Mouse (Mus musculus) kidney, embryonic 15.5 days (tissue): ENCODE measurements at regions not wholly inside any gene's neighbourhood (a gene's known extent, or its start where the extent isn't known, plus 50 kb on each side); places are given as distances from the start of the nearest gene placed in this dataset.

Experiments
- ATAC-seq: fragments of 200-750 bp; cut with Nextera tagmentation; replicated peaks from 2 replicates; pipeline ENCODE4 v1.8.0; 2017; ENCODE audit warnings: moderate TSS enrichment; ENCODE audit not compliant: low FRiP score
- H3K27ac ChIP-seq: fragments of 300-500 bp; sonication (generic); 2 replicates; pipeline ENCODE4 v1.5.1; 2015; ENCODE audit warnings: mild to moderate bottlenecking, inconsistent platforms
- H3K27me3 ChIP-seq: fragments of 300-500 bp; sonication (generic); 2 replicates; pipeline ENCODE4 v1.6.1; 2015; ENCODE audit warnings: inconsistent platforms
- H3K36me3 ChIP-seq: fragments of 300-500 bp; sonication (generic); 2 replicates; pipeline ENCODE4 v1.6.1; 2015; ENCODE audit warnings: inconsistent platforms
- H3K4me1 ChIP-seq: fragments of 300-500 bp; sonication (generic); 2 replicates; pipeline ENCODE4 v1.6.1; 2015; ENCODE audit warnings: inconsistent platforms
- H3K4me2 ChIP-seq: fragments of 300-500 bp; sonication (generic); 2 replicates; pipeline ENCODE4 v1.6.1; 2015; ENCODE audit warnings: moderate library complexity, mild to moderate bottlenecking, inconsistent platforms
- H3K4me3 ChIP-seq: fragments of 300-500 bp; sonication (generic); replicated peaks from 2 replicates; pipeline ENCODE4 v1.5.1; 2015; ENCODE audit warnings: mild to moderate bottlenecking, inconsistent platforms
- H3K9ac ChIP-seq: fragments of 300-500 bp; sonication (generic); 2 replicates; pipeline ENCODE4 v1.6.1; 2015; ENCODE audit warnings: mild to moderate bottlenecking, inconsistent platforms
- H3K9me3 ChIP-seq: fragments of 300-500 bp; sonication (generic); replicated peaks from 2 replicates; pipeline ENCODE4 v1.6.1; 2016; ENCODE audit warnings: inconsistent platforms
- WGBS: fragments of 180-500 bp; shearing (Covaris S2); methylation state at CpG from one replicate; pipeline ENCODE4 v1.1.7; 2015; ENCODE audit warnings: mixed read lengths; 5-methylcytosine and 5-hydroxymethylcytosine counted together

- ATAC-seq, result no peak
- Histone ChIP-seq H3K4me2 (no peak overlapping the region), H3K9ac (no peak overlapping the region), H3K27ac (no peak overlapping the region), H3K27me3 (peaks cover 68% of the 10 kb centered on the region), H3K9me3 (no peaks in the 10 kb centered on the region), H3K36me3 (no peaks in the 10 kb centered on the region), H3K4me3 (no peak overlapping the region), H3K4me1 (no peaks in the 10 kb centered on the region)
- 68% methylated on average over 4 of the region's 4 CpGs for WGBS
These were observed 56.5 kb downstream of the Tmsb4x start for GRCm38 (mm10) chrX:167152611-167153010.

DNA sequence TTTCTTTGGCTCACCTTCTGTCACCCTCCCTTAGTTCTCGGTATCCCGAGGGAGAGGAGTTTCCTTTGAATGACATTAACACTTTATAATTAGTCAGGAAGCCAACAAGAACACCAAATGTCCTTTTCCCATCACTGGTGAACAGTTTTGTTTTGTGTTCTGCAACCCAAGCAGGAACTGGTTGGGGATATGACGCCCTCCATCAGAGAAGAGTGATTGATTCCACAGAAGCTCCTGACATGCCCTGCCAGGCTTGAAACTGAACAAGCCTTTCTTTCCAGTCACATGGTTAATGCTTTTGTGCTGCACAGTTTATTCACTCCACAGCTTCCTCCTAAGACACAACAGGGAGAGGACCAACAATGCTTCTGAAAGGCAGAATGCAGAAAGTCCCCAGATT is 57.8 kb downstream of the Tmsb4x start:
- Histone ChIP-seq H3K4me3 (no peak overlapping the region), H3K9me3 (no peaks in the 10 kb centered on the region), H3K27ac (no peak overlapping the region), H3K27me3 (peaks cover 74% of the 10 kb centered on the region), H3K4me2 (no peak overlapping the region), H3K9ac (no peak overlapping the region), H3K4me1 (no peaks in the 10 kb centered on the region), H3K36me3 (no peaks in the 10 kb centered on the region)
- 64% methylated on average over 3 of the region's 3 CpGs for WGBS
- no peak for ATAC-seq

DNA sequence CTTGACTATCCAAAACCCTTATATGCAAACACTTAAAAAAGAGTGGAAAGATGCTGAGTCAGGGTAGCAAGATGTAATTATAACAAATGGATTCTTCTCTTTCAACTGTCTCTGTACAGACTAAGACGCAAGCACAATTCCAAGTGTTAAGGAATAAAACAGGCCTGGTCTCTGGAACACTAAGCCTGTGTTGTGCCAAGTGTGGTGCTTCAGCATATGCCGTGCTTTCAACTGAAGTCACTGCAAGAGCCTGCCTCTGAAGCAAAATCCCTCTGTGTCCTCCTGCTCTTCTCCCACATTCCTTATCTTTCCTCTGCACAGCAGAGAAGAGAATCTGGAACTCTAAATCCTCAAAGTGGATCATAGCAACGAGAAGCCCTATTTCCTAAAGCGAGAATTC is 59.7 kb downstream of the Tmsb4x start:
- H3K4me1 ChIP-seq, result no peaks in the 10 kb centered on the region
- no peak for ATAC-seq
- H3K4me3 ChIP-seq, result no peak overlapping the region

GRCm38 (mm10) chrX:167146513-167147360 is 62.4 kb downstream of the Tmsb4x start:
- Histone ChIP-seq H3K4me2 (no peak overlapping the region), H3K4me1 (no peaks in the 10 kb centered on the region), H3K9ac (no peak overlapping the region), H3K4me3 (no peak overlapping the region), H3K9me3 (no peaks in the 10 kb centered on the region), H3K27me3 (peaks cover 64% of the 10 kb centered on the region), H3K36me3 (no peaks in the 10 kb centered on the region), H3K27ac (no peak overlapping the region)
- no peak for ATAC-seq
- WGBS, result 75% methylated on average over 8 of the region's 8 CpGs

More for the DNA sequence above, 59.7 kb downstream of the Tmsb4x start:
- no peak overlapping the region for H3K9ac ChIP-seq
- no peaks in the 10 kb centered on the region for H3K36me3 ChIP-seq
- H3K4me2 ChIP-seq, result no peak overlapping the region
- peaks cover 73% of the 10 kb centered on the region for H3K27me3 ChIP-seq
- no peak overlapping the region for H3K27ac ChIP-seq
- WGBS, result 91% methylated on average over 4 of the region's 4 CpGs
- no peaks in the 10 kb centered on the region for H3K9me3 ChIP-seq

- 82% methylated on average over 11 of the region's 11 CpGs for WGBS
- Histone ChIP-seq H3K9me3 (no peaks in the 10 kb centered on the region), H3K4me1 (no peaks in the 10 kb centered on the region), H3K4me2 (no peak overlapping the region), H3K4me3 (no peak overlapping the region), H3K36me3 (no peaks in the 10 kb centered on the region), H3K27me3 (peaks cover 63% of the 10 kb centered on the region), H3K27ac (no peak overlapping the region), H3K9ac (no peak overlapping the region)
- ATAC-seq, result no peak
These were observed 63.5 kb downstream of the Tmsb4x start for GRCm38 (mm10) chrX:167145508-167146182.

- H3K4me1 ChIP-seq, result no peaks in the 10 kb centered on the region
- no peak overlapping the region for H3K4me2 ChIP-seq
- H3K36me3 ChIP-seq, result no peaks in the 10 kb centered on the region
- no peak overlapping the region for H3K27ac ChIP-seq
- no peak for ATAC-seq
- WGBS, result 53% methylated on average over 2 of the region's 2 CpGs
- no peak overlapping the region for H3K4me3 ChIP-seq
- peaks cover 41% of the 10 kb centered on the region for H3K27me3 ChIP-seq
- H3K9me3 ChIP-seq, result no peaks in the 10 kb centered on the region
- no peak overlapping the region for H3K9ac ChIP-seq
These were observed 70.0 kb downstream of the Tmsb4x start for GRCm38 (mm10) chrX:167139110-167139509.

DNA sequence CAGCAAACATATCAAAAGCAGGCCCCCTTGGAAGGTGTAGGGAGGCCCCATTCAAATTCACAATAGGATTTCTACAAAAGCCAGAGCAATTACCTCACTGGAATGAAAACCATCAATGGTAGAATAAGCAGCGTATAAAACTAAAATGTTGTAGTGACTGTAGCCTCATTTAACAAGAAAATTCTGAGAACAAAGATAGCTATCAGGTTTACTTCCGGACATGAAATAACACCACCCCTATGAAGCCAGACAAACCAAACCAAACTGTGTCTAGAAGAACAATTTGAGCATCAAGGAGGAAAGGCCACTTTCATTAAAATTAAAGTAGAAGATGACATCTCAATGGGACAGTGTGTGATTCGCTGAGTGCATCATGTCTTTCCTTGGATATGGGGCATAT is 74.9 kb downstream of the Tmsb4x start:
- no peak overlapping the region for H3K9ac ChIP-seq
- no peak overlapping the region for H3K4me3 ChIP-seq
- H3K27me3 ChIP-seq, result peaks cover 55% of the 10 kb centered on the region
- ATAC-seq, result no peak
- 87% methylated on average over 3 of the region's 3 CpGs for WGBS
- no peaks in the 10 kb centered on the region for H3K4me1 ChIP-seq
- H3K27ac ChIP-seq, result no peak overlapping the region
- no peak overlapping the region for H3K4me2 ChIP-seq
- H3K9me3 ChIP-seq, result no peaks in the 10 kb centered on the region
- no peaks in the 10 kb centered on the region for H3K36me3 ChIP-seq

DNA sequence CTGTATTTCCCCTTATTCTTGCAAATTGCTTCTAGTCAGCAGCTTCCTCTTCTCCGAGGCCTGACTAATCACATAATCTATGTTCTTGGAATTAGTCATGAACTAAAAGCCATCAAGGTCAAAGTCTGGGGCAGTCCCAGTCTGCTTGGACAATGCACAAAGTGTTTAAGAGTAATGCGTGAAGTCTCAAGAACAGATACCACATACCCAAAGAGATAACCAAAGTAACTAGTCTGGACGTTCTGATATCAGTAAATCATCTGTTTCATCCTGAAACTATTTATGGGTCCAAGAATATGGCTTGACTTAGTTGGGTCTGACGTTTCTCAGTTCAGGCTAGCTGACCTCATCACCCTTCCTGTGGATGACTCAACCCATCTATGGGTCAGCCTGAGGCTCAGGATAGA is 76.1 kb downstream of the Tmsb4x start:
- Histone ChIP-seq H3K9me3 (no peaks in the 10 kb centered on the region), H3K4me1 (no peaks in the 10 kb centered on the region), H3K27ac (no peak overlapping the region), H3K4me2 (no peak overlapping the region), H3K9ac (no peak overlapping the region), H3K27me3 (peaks cover 46% of the 10 kb centered on the region), H3K36me3 (no peaks in the 10 kb centered on the region), H3K4me3 (no peak overlapping the region)
- 55% methylated on average over 4 of the region's 4 CpGs for WGBS
- ATAC-seq, result no peak

- no peak overlapping the region for H3K9ac ChIP-seq
- H3K9me3 ChIP-seq, result no peaks in the 10 kb centered on the region
- no peaks in the 10 kb centered on the region for H3K4me1 ChIP-seq
- no peak for ATAC-seq
- no peak overlapping the region for H3K4me3 ChIP-seq
- H3K36me3 ChIP-seq, result no peaks in the 10 kb centered on the region
- WGBS, result 87% methylated on average over 3 of the region's 3 CpGs
- H3K4me2 ChIP-seq, result no peak overlapping the region
- H3K27me3 ChIP-seq, result peaks cover 56% of the 10 kb centered on the region
- H3K27ac ChIP-seq, result no peak overlapping the region
These were observed 77.8 kb downstream of the Tmsb4x start for GRCm38 (mm10) chrX:167131317-167131716.

GRCm38 (mm10) chrX:167130601-167131000 is 78.5 kb downstream of the Tmsb4x start:
- Histone ChIP-seq H3K4me3 (no peak overlapping the region), H3K9me3 (no peaks in the 10 kb centered on the region), H3K4me1 (no peaks in the 10 kb centered on the region), H3K4me2 (no peak overlapping the region), H3K27me3 (peaks cover 59% of the 10 kb centered on the region), H3K9ac (no peak overlapping the region), H3K36me3 (no peaks in the 10 kb centered on the region), H3K27ac (no peak overlapping the region)
- WGBS, result 67% methylated on average over 5 of the region's 5 CpGs
- ATAC-seq, result no peak

- Histone ChIP-seq H3K4me1 (no peaks in the 10 kb centered on the region), H3K4me2 (no peak overlapping the region), H3K27me3 (peaks cover 68% of the 10 kb centered on the region), H3K9me3 (no peaks in the 10 kb centered on the region), H3K27ac (no peak overlapping the region), H3K36me3 (no peaks in the 10 kb centered on the region), H3K4me3 (no peak overlapping the region), H3K9ac (no peak overlapping the region)
- WGBS, result 74% methylated on average over 4 of the region's 4 CpGs
- ATAC-seq, result no peak
These were observed 89.8 kb downstream of the Tmsb4x start for GRCm38 (mm10) chrX:167119288-167119687.

DNA sequence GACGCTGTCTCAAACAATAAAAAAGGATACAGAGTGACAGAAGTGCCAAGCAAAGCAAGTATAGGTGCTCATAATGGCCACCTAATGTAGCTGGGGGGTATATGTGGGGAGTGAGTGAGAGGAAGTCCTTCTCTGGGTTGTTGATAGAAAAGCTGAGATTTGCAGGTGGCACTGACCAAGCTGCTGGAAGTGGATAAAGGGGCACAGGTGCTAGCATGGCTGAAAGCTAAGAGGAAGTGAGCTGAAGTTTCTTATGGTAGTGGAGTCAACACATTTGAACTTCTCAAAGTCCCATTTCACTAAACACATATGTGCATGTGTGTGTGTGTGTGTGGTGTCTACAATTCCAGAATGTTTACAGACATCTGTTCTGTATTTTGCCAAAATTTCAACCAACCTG is 94.0 kb downstream of the Tmsb4x start:
- no peak overlapping the region for H3K4me3 ChIP-seq
- 71% methylated on average over 1 of the region's 1 CpGs for WGBS
- H3K27me3 ChIP-seq, result peaks cover 63% of the 10 kb centered on the region
- H3K36me3 ChIP-seq, result no peaks in the 10 kb centered on the region
- no peaks in the 10 kb centered on the region for H3K4me1 ChIP-seq
- no peak overlapping the region for H3K27ac ChIP-seq
- ATAC-seq, result no peak
- H3K9me3 ChIP-seq, result no peaks in the 10 kb centered on the region
- no peak overlapping the region for H3K4me2 ChIP-seq
- no peak overlapping the region for H3K9ac ChIP-seq
